Mouse (Mus musculus) thymus, postnatal 25 days (tissue): Measurements from ENCODE around the gene Tmx2.
"Not testable (repeated sequence)": the region's sequence is repeated elsewhere in the genome, so short reads cannot be mapped to it uniquely, and the experiment has no call there.

Experiments used
- DNase-seq: peaks from one replicate; pipeline ENCODE4 v3.0.0; 2022

Gene Tmx2

DNA sequence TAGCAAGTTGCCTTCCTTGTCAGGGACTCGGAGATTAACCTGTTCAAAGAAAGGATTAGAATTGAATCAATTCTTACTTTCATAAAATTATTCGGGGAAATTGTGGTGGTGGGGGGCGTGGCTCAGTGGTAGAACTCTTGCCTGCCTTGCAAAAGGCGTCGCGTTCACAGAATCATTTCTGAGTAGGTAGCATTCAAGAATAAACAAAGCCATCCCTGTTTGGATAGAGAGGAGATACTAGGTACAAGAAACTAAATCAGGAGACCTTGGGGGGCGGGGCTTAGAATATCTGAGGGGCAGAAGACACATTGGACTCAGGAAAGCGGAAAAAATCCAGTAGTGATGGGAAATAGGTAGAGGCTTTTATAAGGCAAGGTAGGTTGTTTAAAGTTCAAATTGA, at the start of gene Tmx2:
TSS of gene Tmx2 (minus strand) at position 125 of the 400 bp plus-strand sequence.
- no peak for DNase-seq

DNA sequence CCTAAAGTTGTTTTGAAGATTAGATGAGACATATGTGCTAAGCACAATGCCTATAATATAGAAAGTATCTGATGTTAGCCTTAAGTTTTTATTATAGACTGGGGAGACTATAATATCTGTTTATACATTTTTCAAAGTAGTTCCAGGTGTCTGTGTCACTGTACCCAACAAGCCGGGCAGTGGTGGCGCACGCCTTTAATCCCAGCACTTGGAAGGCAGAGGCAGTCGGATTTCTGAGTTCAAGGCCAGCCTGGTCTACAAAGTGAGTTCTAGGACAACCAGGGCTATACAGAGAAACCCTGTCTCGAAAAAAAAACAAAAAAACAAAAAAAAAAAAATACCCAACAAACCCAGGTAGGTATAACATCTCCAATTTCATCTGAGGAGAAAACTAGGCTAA, 49.3 kb upstream of the Tmx2 start:
- DNase-seq, result not testable (repeated sequence)

DNA sequence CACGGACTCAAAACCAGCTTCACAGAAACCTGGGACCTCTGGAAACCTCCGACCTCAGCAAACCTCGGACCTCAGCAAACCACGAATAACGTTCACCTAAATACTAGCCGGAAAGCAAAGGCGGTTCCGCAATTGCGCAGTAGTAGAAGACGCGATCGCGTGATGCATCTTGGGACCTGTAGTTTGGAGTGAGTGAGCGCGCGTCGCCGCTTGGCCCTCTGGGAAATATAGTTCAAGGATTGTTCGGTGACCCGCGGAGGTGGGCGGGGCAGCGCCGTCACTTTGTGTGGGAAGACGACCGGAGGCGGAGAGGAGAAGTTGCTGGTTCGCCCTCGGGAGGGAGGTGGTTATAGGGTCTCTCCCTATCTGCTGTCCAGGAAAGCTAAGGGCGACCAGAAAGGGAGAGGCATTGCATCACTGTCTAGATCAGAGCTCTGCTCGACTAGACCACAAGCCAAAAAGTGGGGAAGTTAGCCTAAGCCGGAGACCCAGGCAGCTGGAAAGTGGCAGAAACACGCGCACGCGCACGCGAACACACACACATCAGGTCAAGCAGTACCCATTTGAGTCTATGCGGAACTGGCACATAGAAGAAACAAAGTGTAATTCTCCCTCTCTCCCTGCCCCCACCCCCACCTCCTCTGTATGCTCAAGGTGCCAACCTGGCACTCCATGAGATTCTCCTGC, 48.4 kb upstream of the Tmx2 start, which contains the start of gene Clp1:
TSS of gene Clp1 (minus strand) at position 179 of the 687 bp plus-strand sequence.
- DNase-seq, result peak; percentile 94

DNA sequence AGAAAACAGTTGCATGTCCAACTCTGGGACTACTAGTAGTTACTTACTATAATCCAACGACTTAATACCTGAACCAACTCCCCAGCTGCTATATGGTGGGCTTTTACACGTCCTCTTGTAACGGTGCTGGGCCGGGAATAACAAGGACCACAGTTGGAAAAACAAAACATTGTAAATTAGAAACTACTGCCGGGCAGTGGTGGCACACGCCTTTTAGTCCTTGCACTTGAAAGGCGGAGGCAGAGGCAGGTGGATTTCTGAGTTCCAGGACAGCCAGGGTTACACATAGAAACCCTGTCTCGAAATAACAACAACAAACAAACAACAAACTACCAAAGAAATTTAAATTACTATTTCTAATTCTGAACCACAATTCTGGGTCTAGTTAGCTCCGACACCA, 47.8 kb upstream of the Tmx2 start:
- DNase-seq, result no peak

DNA sequence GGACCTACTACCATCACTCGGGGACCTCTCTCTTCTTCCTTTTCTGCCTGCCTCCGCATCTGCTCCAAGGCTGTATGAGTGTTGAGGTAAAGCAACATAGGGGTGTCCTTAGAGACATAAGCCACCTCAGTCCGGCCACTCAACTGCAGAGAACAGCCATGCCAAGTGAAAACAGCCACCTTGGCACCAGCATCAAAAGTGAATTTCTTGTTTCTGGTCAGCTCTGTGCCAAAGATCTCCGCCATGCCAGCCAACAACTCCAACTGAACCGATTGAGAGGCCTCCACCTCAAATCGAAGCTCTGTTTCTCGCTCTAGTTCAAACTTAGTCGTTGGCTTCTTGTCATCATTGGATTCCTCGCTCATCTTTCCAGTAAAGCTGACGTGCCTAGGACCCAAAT, 46.8 kb upstream of the Tmx2 start:
- DNase-seq, result no peak

DNA sequence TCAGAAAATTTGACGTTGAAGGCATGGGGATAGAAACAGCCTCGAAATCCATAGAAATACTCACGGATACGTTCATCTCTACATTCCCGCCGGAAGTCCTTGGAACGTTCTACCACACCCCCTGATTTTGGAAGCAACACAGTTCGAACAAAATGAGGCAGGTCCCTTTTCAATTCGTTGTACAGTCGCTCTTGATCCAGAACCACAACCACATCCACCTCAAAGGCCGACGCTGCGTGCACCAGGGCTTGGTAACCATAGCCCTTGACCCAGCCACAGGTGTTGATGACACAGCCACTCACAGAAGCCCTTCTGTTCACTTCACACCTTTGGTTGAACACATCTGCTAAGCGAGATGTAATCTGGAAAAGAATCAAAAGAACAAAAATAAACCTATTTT, 44.9 kb upstream of the Tmx2 start:
- DNase-seq, result no peak

DNA sequence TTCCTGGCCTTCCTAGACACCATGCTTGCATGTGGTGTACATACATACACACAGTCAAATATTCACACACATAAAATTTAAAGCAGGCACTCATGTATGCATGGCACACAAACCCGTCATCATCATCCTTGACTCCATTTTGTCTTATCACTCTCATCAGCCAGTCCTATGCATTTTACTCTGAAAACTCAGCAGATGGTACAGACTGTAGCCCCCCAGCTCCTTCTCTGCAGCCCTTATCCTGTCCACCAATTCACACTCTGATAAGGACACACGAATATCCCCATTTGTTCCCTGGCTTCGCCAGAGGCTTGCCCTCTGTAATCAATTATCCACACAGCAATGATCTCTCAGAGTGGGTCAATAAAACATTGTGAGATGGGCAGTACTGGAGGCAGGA, 42.2 kb upstream of the Tmx2 start:
- no peak for DNase-seq

DNA sequence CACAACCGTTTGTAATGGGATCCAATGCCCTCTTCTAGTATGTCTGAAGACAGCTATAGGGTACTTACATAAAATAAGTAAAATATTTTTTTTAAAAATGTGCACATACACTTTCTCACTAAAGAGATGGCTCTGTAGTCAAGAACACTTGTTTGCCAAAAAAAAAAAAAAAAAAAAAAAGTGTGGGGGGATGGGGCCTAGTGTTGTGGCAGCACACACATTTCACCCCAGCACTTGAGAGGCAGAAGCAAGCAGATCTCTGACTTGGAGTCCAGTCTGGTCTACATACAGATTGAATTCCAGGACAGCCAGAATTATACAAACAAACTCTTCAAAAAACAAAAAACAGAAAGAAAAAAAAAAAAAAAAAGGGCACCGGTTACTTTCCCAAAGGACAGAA, 41.8 kb upstream of the Tmx2 start:
- no peak for DNase-seq

DNA sequence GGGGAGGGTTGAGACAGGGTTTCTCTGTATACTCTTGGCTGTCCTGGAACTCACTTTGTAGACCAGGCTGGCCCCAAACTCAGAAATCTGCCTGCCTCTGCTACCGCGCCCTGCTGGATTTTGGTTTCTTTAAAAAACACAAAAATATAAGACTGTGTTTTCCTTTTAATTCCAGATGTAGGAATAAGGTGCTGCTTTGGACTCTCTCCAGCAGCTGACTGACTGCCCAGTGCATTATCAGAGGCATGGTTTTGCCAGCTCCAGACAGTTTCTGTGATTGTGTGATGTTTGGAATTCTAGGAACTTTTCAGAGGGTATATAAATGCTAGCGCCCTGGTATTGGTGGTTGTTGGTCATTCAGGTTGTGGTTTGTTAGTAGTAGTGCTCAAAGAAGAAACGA, 38.4 kb upstream of the Tmx2 start:
- DNase-seq, result no peak

DNA sequence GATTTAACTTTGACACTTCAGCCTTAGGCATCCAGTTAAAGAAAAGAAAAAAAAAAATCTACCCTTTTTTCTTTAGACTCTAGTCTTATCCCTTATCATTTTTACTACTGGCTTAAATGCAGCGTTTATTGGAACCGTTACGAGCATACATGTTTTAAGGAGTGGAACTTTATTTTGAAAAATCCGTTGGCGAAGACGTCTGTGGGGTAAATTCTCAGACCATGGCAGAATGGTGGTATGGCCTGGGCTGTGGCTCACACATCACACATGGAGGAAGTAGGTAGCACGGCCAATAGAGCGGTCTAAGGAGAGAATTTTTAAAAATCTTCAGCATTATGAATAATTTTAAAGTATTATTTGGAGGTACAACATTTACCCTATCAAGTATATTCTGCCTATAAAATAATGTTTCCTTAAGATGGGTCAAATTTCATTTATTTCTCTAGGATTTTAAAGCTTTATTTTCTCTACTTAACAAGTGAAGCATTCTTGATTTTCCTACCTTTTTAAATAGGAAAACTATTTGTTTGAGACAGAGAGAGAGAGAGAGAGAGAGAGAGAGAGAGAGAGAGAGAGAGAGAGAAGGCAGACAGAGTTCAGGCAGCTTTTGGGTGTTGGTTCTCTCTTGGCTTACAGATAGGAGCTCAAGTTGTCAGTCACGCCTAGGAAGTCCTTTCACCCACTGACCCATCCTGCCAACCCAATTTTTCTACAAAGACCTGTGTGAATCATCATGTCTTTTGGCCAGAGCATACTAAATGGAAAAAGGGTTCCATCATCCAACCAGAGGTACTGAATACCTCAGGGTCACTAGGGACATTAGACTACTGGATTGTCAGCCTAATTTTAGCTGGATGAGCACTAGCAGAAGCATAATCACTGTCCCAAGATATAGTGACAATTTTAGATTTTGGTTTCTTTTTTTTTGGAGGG, 37.7 kb upstream of the Tmx2 start:
- DNase-seq, result no peak

DNA sequence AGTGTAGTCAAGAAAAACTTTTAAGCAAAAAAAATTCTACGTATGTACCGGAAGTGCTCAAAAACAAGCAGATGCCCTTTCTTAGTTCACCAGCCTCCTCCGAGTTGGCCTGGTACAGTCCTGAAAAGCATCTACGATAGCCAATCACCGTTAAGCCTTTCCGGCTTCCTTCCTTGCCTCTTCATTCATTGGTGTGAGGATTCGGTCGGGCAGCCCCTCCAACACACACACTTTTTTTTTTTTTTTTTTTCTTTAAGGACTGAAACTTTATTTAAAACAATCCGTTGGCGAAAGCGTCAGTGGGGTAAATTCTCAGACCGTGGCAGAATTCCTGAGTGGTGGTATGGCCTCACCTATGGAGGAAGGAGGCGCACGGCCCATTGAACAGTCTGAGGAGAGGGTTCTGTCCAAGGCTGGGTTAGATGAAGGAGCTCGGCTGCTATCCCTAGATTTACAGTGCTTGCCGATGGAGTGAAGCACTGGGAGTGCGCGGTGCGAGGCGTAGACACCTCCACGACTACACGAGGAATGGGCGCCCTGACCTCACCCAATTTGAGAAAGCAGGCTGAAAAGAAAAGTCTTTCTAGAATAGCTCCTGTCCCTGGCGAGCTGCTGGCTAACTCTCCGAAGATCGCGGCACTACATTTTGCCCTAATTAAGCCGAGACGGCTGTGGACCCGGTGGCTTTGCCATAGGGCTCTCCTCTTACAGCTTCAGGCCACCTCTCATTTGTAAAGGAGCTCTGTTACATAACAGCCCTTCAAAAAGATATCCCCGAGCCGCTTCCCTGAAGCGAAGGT, 36.8 kb upstream of the Tmx2 start:
- peak; percentile 69 for DNase-seq

DNA sequence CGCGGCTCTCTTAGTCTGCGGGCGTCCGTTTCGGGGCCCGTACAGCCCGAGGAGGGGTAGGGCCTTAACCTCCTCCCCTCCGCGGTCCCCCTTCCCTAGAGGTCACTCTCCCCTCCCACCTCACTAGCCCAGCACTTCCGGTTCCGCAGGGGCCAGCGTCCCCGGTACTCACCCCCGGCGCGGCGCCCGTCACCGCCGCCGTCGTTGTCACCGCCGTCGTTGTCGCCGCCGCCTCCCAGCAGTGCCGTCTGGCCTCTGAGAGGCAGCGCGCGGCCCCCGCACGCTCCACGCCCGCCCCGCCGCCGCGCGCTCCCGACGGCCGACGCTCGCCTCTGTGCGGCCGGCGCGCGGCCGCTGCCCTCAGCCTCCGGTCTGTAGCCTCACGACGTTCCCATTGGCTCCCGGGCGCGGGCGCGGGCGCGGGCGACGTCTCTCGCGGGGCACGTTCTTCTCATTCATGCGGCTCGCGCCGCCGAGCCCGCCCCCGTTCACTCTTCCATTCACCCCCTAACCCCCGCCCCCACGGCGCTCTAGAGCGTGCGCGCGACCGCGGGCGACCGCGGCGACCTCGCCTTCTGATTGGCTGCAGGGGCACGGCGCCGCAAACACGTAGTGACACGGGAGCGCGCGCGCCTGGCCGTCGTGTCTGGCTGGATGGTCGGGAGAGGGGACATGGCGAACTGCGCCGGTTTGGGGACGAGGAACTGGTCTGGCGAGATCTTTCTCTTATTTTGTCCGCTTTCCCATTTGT, 36.0 kb upstream of the Tmx2 start, which contains the start of gene Zdhhc5:
TSS of gene Zdhhc5 (minus strand) at position 370 of the 751 bp plus-strand sequence.
- peak; percentile 99 for DNase-seq

DNA sequence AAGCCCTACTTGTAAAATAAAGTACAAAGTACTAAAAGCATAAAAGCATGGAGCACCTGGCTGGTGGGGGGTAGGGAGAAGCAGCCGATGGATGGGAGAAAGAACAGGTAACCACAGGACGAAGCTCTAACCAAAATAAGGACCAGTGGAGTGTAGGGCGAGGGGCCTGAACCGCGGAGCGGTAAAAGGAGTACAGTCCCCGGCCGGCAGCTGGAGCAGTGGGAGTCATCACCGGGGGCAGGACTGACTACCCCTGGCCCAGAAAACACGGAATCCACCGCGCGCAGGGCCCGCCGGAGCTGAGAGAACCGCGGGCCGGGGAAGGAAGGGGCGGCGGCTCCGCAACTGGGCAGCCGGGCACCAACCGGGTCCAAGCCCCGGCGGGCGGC, 35.5 kb upstream of the Tmx2 start:
- no peak for DNase-seq

DNA sequence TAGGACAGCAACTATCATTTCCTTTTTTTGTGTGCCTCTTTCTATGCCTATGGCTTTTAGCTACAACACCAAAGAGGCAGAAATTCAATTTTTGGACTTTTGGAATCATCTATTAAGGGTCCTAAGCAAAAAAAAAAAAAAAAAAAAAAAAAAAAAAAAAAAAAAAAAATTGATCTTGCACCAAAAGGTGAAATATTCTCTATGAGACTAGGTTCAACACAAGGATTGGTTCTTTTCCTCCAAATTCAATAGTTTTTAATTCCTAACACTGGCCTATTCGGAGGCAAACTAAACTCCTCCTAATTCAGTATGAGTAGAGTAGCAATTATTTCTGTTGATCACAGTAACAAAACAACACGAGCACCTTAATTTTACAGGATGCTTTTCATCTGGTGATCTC, 33.0 kb upstream of the Tmx2 start:
- no peak for DNase-seq

DNA sequence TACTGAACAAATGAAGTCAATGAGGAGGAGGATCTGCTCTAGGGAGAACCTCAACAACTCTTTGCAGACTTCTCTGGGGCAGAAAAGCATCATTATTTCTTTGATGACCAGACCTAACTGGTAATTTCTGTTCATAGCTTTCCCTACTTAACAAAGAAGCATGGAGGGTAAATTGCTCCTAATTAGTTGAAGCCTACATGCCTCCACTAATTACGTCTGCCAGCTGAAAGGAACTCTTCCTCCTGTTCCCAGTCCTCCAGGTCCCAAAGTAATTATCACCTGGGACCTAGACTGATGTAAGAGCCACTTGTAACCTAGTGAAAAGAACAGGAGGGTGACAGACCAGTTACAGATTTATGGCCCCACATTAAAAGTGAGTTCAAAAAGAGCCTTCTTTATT, 28.6 kb upstream of the Tmx2 start:
- no peak for DNase-seq

DNA sequence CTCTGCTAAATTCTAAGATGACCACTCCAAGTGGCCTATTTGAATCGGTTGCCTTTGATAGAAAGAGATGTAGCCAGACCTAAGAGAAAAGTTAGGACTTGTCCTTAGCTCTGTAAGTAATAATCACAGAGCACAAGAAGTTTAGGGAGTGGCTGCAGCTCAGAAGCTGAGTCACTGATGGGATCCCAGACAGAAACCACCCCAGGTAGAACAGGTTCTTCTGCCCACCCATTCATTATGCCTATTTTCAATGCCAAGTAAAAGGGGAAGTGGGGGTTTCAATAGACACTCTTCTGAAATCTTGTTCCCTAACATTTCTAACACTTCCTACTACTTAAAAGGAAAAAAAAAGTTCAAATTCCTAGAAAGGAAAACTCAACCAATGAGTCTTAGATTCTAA, 26.4 kb upstream of the Tmx2 start:
- no peak for DNase-seq

DNA sequence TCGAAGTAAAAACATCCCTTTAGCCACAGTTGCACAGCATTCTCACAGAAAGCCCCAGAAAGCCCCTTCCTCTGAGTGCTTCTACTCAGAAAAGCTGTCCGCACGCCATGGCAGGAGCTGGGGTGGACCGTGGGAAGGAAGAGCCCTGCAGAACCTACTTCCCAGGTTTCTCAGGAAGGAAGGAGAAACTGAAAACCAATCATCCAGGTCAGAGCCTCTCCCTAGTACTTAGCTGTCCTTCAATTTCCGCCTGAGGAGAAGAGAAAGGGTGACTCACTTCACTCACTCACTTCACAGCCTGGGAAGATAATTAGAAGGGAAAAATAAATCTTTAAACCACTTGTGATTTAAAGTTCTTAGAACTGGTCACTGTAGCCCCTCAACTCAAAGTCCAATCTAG, 25.4 kb upstream of the Tmx2 start:
- no peak for DNase-seq

DNA sequence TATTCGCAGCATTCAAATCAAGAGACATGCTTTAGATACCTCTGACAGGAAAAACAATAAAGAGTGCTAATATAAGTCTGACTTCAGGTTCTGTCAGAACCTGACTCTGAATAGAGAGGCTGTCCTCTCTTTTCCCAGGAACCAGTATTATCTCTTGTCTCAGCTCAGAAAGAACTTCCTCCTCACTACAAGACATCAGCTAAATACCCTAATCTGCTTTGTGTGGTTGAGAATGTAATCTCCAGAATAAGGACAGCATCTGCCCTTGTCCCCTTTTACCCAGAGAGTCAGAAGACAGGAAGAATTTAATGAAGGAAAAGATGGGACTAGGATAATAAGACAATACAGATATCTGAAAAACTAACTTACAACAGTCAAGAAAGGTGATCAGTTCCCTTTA, 24.6 kb upstream of the Tmx2 start:
- no peak for DNase-seq

DNA sequence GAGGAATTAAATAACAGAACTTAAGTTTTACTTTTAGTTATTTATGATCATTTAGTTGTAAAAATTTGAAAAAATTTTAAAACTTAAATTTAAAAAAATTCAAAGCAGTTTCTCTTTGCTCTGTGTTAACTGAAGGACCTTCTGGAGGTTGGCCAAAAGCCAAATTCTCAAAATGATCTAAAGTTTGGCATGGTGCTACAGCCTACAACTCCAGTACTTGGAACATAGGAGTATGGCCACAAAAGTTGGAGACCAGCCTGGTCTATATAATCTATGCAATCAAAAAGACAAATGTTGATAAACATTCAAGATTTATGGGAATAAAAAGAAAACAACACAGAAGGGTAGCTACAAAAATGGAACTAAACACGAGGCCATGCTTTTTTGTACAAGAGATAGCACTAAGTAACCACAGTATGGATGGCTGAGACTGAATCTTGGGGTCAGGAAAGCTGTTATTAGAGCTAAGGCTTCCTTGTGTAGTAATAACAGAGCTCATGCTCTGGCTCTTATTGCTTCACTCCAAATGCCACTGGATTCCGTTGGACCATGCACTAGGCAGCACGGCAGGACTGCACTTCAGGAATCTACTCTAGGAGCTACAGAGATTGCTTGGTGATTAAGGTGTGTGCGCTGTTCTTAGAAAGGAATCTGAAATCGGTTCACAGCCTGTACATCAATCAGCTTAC, 16.2 kb upstream of the Tmx2 start:
- DNase-seq, result no peak

DNA sequence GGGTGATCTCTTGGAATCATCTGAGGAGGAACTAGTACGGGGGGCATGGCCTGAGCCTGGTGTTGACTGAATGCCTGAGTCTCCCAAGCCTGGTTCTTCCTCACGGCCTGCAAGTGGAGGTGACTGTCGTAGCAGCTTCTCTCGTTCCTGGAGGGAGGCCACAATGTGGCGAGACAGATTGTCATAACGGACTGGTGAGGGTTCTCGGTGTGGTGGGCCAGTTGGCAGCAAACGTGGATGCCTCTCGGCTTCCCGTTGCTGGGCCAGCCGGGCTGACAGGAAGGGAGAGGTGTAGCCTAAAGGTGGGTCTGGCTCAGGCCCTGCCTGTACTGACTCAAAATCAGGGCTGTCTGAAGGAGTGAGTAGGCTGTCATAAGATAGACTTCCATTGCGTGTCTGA, 11.1 kb upstream of the Tmx2 start:
- DNase-seq, result no peak

DNA sequence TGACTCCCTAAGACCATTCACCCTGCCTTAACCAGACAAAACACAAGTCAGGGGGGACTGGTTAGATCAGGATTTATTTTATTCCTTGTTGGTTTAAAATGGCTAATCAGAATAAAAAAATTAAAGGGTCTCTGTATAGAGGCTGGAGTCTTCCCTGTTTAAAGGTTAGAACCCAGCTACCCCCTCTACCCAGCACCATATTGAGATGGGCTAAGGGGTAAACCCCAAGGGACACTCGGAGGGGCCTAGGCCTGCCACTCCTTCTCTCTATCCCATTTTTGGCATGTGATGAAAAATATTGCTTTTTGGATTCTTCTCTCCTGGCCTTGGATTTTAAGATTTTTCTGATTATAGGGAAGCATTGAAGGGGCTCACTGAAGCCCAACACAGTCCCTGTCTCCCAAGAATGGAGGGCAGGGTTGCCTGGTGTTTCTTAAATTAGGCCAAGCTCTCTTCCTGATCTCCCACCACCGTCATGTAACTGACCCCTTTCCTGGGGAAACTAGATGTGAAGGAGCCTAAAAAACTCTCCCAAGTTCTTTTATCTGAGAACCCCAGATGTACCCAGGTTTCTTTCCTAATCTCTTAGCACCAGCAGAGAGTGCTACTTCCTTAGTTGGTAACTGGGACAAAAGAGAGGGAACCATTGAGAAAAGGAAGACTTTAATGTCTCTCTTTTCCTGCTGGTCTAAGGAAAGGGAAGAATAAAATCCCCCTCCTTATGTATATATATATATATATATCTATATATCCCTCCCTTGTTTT, 9.3 kb upstream of the Tmx2 start:
- no peak for DNase-seq
